Comparison of ENCODE assay signal across 24 mouse cellular contexts in genomic region chr13:24467806-24468205, GRCm38 (mm10).
A peak's percentile ranks its signal among the peaks of the same experiment; 100 is the strongest.
DNase-seq lines count a peak whose midpoint lies in the region; ATAC-seq lines count a peak whose summit lies in the region.
"Had no signal": no experiment of that assay in that cellular context is flagged by ENCODE, and none has a peak within 500 bp of the region (broad histone marks: within the 10 kb centered on the region; RNA-seq: fewer than 3 reads in every experiment).

No protein-coding gene starts in this region.

- no peaks in the 10 kb centered on the region for H3K36me3 ChIP-seq in liver, embryonic 15.5 days (replicated peaks)
- H3K36me3 ChIP-seq: embryonic facial prominence, embryonic 12.5 days; heart, embryonic 12.5 days; limb, embryonic 10.5 days; neural tube, embryonic 15.5 days had no signal

- intact Hi-C loops in gastrocnemius, postnatal 36 days (cut with DNase I) = no loop called here

- no peak overlapping the region for H3K9ac ChIP-seq in liver, embryonic 15.5 days
- H3K9ac ChIP-seq: embryonic facial prominence, embryonic 12.5 days; heart, embryonic 12.5 days; neural tube, embryonic 15.5 days had no signal

- H3K9me3 ChIP-seq in liver, embryonic 15.5 days (replicated peaks) = no peaks in the 10 kb centered on the region
- H3K9me3 ChIP-seq: embryonic facial prominence, embryonic 12.5 days; heart, embryonic 12.5 days; limb, embryonic 10.5 days; neural tube, embryonic 15.5 days had no signal

- H3K27me3 ChIP-seq in liver, embryonic 15.5 days = no peaks in the 10 kb centered on the region
- H3K27me3 ChIP-seq: embryonic facial prominence, embryonic 12.5 days; heart, embryonic 12.5 days; neural tube, embryonic 15.5 days had no signal

- no peak overlapping the region for H3K4me2 ChIP-seq in liver, embryonic 15.5 days
- H3K4me2 ChIP-seq: embryonic facial prominence, embryonic 12.5 days; heart, embryonic 12.5 days; midbrain, embryonic 11.5 days; neural tube, embryonic 15.5 days had no signal

- WGBS in liver, embryonic 15.5 days (ENCODE audit: insufficient replicate concordance) = 17% methylated on average over 4 of the region's 4 CpGs

- DNase-seq in 416B (ENCODE audit: low read depth) = peak; percentile 66
- peak; percentile 74 for DNase-seq in induced T-regulatory cell, adult 2 months (ENCODE audit: low read depth)
- DNase-seq in layer of hippocampus, postnatal 25 days (ENCODE audit: extremely low spot score in 1 of 2, low spot score in 1 of 2) = no peak
- DNase-seq in gastrocnemius, postnatal 36 days = no peak
- no peak for DNase-seq in layer of hippocampus, postnatal 10 days (ENCODE audit: low spot score in 2 of 2)
- DNase-seq: adrenal gland, postnatal 36 days; B cell, adult 2 months; cerebellum, adult 11 months; cerebellum, postnatal 10 days; gastrocnemius, adult 2 months; heart, adult 18-20 months; heart, postnatal 10 days; kidney, adult 18-20 months; layer of hippocampus, adult 9-11 months; right cerebral cortex, adult 18-20 months had no signal

- no peak overlapping the region for H3K27ac ChIP-seq in liver, embryonic 15.5 days (replicated peaks)
- H3K27ac ChIP-seq: embryonic facial prominence, embryonic 12.5 days; gastrocnemius, adult 2 months; limb, embryonic 10.5 days; macrophage; neural tube, embryonic 15.5 days had no signal

- ATAC-seq in CD4-positive, CD25-positive, alpha-beta regulatory T cell, adult 4 months = peak; percentile 71
- peak; percentile 34; the same call in 1 of the 2 replicates for ATAC-seq in liver, embryonic 15.5 days (ENCODE audit: insufficient read depth)
- ATAC-seq: lung, postnatal 0 days had no signal

- peaks cover 7% of the 10 kb centered on the region for H3K4me1 ChIP-seq in liver, embryonic 15.5 days (replicated peaks)
- H3K4me1 ChIP-seq: embryonic facial prominence, embryonic 12.5 days; limb, embryonic 10.5 days; neural tube, embryonic 15.5 days had no signal

- H3K4me3 ChIP-seq in liver, embryonic 15.5 days (replicated peaks) = no peak overlapping the region
- H3K4me3 ChIP-seq: embryonic facial prominence, embryonic 12.5 days; gastrocnemius, adult 2 months; heart, embryonic 12.5 days; limb, embryonic 10.5 days; neural tube, embryonic 15.5 days had no signal

Comparison
In these comparisons a context has a peak if more than half of its experiments do, and no peak if none do; other contexts are left out.
1. DNase-seq: peak in 416B (single experiment) and induced T-regulatory cell, adult 2 months (single experiment); none in layer of hippocampus, postnatal 25 days (0 of 2), gastrocnemius, postnatal 36 days (0 of 2) and layer of hippocampus, postnatal 10 days (0 of 2).